Mouse (Mus musculus) lung, adult 2 months (tissue): ENCODE measurements at regions not wholly inside any gene's neighbourhood (a gene's known extent, or its start where the extent isn't known, plus 50 kb on each side); places are given as distances from the start of the nearest gene placed in this dataset.

Experiments
- DNase-seq: peaks from one replicate; pipeline ENCODE4 v3.0.0; 2022
- H3K4me1 ChIP-seq: fragments of 200-500 bp; 2 replicates; pipeline ENCODE4 v1.6.1; 2011; ENCODE audit warnings: low read length; ENCODE audit not compliant: control insufficient read depth, insufficient read depth
- H3K4me3 ChIP-seq: fragments of 200-500 bp; replicated peaks from 2 replicates; pipeline ENCODE3; 2011; ENCODE audit warnings: low read depth, mild to moderate bottlenecking, control low read depth, low read length; ENCODE audit errors: extremely low read depth
- CTCF ChIP-seq: fragments of 200-500 bp; IDR thresholded peaks from 2 replicates; pipeline ENCODE4 v1.5.1; 2011; ENCODE audit warnings: mild to moderate bottlenecking, low read length, control low read depth; ENCODE audit not compliant: insufficient read depth
- POLR2A ChIP-seq: fragments of 200-500 bp; IDR thresholded peaks from 2 replicates; pipeline ENCODE4 v1.6.1; 2011; ENCODE audit warnings: low read depth, mild to moderate bottlenecking, control low read depth, low read length, borderline replicate concordance; ENCODE audit errors: extremely low read depth
- WGBS: fragments of 180-500 bp; shearing (Covaris S2); methylation state at CpG from one replicate; pipeline ENCODE4 v1.1.7; 2018; 5-methylcytosine and 5-hydroxymethylcytosine counted together

- H3K4me1 ChIP-seq: no peaks in the 10 kb centered on the region
- 2% methylated on average over 56 of the region's 56 CpGs for WGBS
- TF ChIP-seq POLR2A: no peak
- H3K4me3 ChIP-seq: no peak overlapping the region
- peak; percentile 40 for DNase-seq
Observed at GRCm38 (mm10) chr1:34677832-34678733, 98.6 kb downstream of the Amer3 start.

GRCm38 (mm10) chr1:34678734-34679068 lies 99.2 kb downstream of the Amer3 start:
- 2% methylated on average over 9 of the region's 9 CpGs for WGBS
- no peaks in the 10 kb centered on the region for H3K4me1 ChIP-seq

GRCm38 (mm10) chr1:34686539-34686938 lies 107.1 kb downstream of the Amer3 start:
- Histone ChIP-seq H3K4me3 (no peak overlapping the region), H3K4me1 (no peaks in the 10 kb centered on the region)
- no peak for DNase-seq
- TF ChIP-seq POLR2A: no peak
- TF ChIP-seq CTCF: no peak
- 28% methylated on average over 2 of the region's 2 CpGs for WGBS

More at GRCm38 (mm10) chr1:34678734-34679068, 99.2 kb downstream of the Amer3 start:
- no peak overlapping the region for H3K4me3 ChIP-seq
- TF ChIP-seq POLR2A (no peak), CTCF (no peak)
- peak; percentile 8 for DNase-seq

- Histone ChIP-seq H3K4me3 (no peak overlapping the region), H3K4me1 (no peaks in the 10 kb centered on the region)
- TF ChIP-seq POLR2A (no peak), CTCF (no peak)
- DNase-seq: no peak
- 54% methylated on average over 4 of the region's 4 CpGs for WGBS
Observed at GRCm38 (mm10) chr1:34696533-34696932, 117.1 kb downstream of the Amer3 start.

- Histone ChIP-seq H3K4me1 (no peaks in the 10 kb centered on the region), H3K4me3 (no peak overlapping the region)
- peak; percentile 54 for TF ChIP-seq CTCF
- no peak for TF ChIP-seq POLR2A
- peak; percentile 12 for DNase-seq
- WGBS: 39% methylated on average over 17 of the region's 17 CpGs
Observed at GRCm38 (mm10) chr1:34700237-34701030, 121.0 kb downstream of the Amer3 start.

GRCm38 (mm10) chr1:34701436-34701835 lies 122.0 kb downstream of the Amer3 start:
- H3K4me3 ChIP-seq: no peak overlapping the region
- DNase-seq: no peak
- H3K4me1 ChIP-seq: no peaks in the 10 kb centered on the region
- 72% methylated on average over 7 of the region's 7 CpGs for WGBS
- no peak for TF ChIP-seq POLR2A

GRCm38 (mm10) chr1:34709089-34709488 lies 129.6 kb downstream of the Amer3 start:
- no peaks in the 10 kb centered on the region for H3K4me1 ChIP-seq
- no peak overlapping the region for H3K4me3 ChIP-seq
- DNase-seq: no peak
- 75% methylated on average over 2 of the region's 2 CpGs for WGBS
- TF ChIP-seq POLR2A (no peak), CTCF (no peak)

- 29% methylated on average over 5 of the region's 5 CpGs for WGBS
- H3K4me3 ChIP-seq: no peak overlapping the region
- TF ChIP-seq POLR2A (no peak), CTCF (no peak)
- DNase-seq: no peak
- H3K4me1 ChIP-seq: no peaks in the 10 kb centered on the region
Observed at GRCm38 (mm10) chr1:34722674-34723073, 120.2 kb downstream of the Fam168b start.

GRCm38 (mm10) chr1:34732156-34732555 lies 110.7 kb downstream of the Fam168b start:
- Histone ChIP-seq H3K4me1 (no peaks in the 10 kb centered on the region), H3K4me3 (no peak overlapping the region)
- DNase-seq: no peak
- no peak for TF ChIP-seq CTCF
- no peak for TF ChIP-seq POLR2A
- WGBS: 58% methylated on average over 7 of the region's 7 CpGs
